Mouse (Mus musculus): ENCODE measurements around the gene Zbtb39. TPM values are rescaled to one million over a fixed set of nuclear protein-coding genes. Genes with fewer than 3 reads are reported as not detected.
A peak's percentile ranks its signal among the peaks of the same experiment; 100 is the strongest.
"Not testable (repeated sequence)": the region's sequence is repeated elsewhere in the genome, so short reads cannot be mapped to it uniquely, and the experiment has no call there.

Zbtb39 gene
- total RNA-seq, 1 experiment from 2014 or later: 5.0 TPM

DNA sequence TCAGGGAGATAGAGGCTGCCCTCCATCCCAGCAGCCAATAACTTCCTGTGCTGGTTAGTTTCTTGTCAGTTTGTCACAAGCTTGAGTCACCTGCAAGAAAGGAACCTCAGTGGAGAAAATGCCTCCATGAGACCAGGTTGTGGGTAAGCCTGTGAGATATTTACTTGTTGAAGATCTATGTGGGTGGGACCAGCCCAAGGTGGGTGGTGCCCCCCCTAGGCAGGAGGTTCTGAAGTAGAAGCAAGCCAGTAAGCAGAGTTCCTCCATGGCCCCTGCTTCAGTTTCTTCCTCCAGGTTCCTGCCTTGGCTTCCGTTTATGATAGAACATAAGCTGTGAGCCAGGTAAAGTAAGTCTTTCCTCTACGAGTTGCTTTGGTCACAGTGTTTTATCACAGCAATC lies 3.1 kb upstream of the Zbtb39 start:
- no peak for ATAC-seq (replicated peaks; ENCODE audit: low read depth, poor library complexity, severe bottlenecking)

DNA sequence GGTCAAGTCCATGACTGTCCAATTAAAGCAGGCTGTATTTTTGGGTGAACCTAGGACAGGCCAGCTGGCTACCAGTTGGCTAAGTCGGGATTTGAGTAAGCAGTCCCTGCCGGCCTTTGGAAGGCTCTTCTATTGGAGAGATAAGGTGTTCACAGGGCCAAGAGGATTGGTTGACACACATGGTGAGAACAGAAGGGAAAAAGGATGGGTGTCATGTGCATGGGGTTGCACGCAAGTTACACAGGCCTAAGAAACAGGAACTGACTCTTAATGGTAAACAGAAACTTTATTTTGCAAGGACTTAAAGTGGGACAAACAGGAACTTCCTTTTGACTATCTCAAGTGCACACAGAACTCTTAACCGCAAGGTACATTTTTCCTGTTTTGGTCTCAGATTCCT lies 2.4 kb upstream of the Zbtb39 start:
- ATAC-seq (replicated peaks; ENCODE audit: low read depth, poor library complexity, severe bottlenecking): peak; percentile 55

GRCm38 (mm10) chr10:127737552-127737951 lies 1.8 kb upstream of the Zbtb39 start:
- no peak for ATAC-seq (replicated peaks; ENCODE audit: low read depth, poor library complexity, severe bottlenecking)

- no peak for ATAC-seq (replicated peaks; ENCODE audit: low read depth, poor library complexity, severe bottlenecking)
These were observed 1.0 kb upstream of the Zbtb39 start for GRCm38 (mm10) chr10:127738151-127738882.

DNA sequence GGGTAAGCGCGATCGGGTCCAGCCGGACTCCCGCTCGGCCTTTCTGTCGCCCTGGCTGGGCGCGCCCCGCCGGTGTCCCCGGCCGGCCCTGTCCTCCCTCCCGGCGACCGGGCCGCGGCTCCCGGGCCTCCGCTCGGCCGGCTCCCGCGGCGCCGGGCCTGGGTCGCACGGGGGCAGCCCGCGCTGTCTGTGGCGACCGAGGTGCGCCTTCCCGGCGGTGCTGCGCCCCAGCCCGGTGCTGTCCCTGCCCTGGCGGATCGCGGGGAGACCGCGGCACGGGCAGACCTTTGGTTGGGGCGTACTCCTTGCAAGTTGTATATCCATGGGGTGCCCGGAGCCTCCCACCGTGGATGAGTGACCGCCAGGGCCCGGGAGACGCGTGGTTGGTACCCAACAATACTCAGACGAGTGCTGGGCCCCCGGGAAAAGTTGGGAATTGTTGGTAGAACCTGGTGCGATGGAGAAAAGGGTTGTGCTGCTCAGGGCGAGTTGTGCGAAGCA lies 373 bp downstream of the Zbtb39 start:
- ATAC-seq (replicated peaks; ENCODE audit: low read depth, poor library complexity, severe bottlenecking): no peak

DNA sequence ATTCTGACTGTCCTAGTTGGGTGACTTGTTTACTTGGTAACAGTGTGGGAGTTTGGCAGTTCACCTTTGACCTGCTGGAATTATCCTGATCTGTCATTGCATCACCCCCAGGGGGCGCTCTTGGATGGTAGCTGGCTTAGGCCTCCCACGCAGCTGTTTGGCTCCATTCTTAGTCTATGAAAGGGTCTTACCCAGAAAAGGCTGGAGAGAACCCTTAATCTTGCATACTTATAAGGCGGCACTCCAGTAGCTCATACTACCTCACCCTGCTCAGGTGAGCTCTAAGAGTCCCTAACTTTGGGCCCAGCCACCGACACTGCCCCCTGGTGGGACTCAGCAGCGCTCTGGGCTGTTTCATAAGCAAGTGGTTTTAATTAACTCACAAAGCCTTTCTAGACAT lies 5.3 kb downstream of the Zbtb39 start:
- ATAC-seq (replicated peaks; ENCODE audit: low read depth, poor library complexity, severe bottlenecking): peak; percentile 54

DNA sequence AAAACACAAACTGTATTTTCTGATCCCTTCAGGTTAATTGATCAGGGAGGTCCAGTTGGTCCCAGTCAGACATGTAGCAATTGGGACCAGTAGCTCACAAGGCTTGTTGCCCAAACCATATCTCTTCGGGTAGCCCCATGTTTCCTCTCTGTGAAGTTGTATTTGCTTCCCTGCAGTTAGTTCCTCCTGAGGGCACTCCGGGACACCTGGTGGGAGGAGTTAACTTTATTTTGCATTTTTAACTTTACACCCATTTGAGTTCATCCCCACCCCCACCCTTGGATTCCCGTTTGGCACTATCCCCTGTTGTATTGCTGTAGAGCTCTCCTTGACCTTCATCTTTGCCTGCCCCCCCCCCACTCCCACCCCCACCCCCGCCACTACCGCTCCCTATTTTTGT lies 6.5 kb downstream of the Zbtb39 start:
- ATAC-seq (replicated peaks; ENCODE audit: low read depth, poor library complexity, severe bottlenecking): no peak

GRCm38 (mm10) chr10:127747254-127747653 lies 7.9 kb downstream of the Zbtb39 start:
- ATAC-seq (replicated peaks; ENCODE audit: low read depth, poor library complexity, severe bottlenecking): no peak

DNA sequence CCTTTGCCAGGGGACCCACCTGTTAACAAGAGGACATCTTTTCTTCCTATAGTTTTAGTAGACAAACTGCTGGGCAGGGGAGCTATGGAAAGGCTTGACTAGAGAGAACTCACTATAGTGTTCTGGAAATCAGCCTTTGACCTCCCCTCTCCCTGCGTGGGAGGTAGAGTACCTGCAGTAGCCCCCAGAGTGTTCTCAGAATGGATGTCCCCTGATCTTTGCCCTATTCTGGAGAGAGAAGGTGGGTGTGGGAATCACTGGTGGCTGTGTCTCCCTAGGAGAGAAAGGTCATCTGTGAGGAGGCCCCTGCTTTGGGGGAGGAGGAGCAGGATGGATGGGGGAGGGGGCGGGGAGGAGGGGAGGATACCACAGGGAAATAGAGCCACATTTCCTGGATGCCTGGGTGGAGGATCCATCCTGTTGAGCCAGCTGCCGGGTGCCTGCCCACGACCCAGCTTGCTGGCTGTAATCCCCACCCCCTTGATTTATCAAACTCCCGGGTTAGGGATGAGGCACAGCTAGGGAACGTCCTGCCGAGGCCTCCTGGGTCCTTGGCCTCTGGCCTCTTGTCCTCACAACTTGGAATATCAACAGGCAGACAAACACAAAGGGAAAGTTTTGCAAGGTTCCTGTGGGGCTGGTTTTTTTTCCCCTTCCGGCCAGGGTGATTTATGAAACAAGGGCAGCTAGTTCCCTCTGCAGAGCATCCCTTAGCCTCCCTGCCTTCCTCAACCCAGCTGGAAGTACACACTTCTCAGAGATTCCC lies 9.7 kb downstream of the Zbtb39 start:
- no peak for ATAC-seq (replicated peaks; ENCODE audit: low read depth, poor library complexity, severe bottlenecking)

GRCm38 (mm10) chr10:127750136-127750777 lies 10.9 kb downstream of the Zbtb39 start:
- no peak for ATAC-seq (replicated peaks; ENCODE audit: low read depth, poor library complexity, severe bottlenecking)

GRCm38 (mm10) chr10:127751548-127751947 lies 12.2 kb downstream of the Zbtb39 start, which contains the start of gene Gpr182:
Gene Gpr182, minus strand, starts transcription at chr10:127751732.
- ATAC-seq (replicated peaks; ENCODE audit: low read depth, poor library complexity, severe bottlenecking): peak; percentile 51

DNA sequence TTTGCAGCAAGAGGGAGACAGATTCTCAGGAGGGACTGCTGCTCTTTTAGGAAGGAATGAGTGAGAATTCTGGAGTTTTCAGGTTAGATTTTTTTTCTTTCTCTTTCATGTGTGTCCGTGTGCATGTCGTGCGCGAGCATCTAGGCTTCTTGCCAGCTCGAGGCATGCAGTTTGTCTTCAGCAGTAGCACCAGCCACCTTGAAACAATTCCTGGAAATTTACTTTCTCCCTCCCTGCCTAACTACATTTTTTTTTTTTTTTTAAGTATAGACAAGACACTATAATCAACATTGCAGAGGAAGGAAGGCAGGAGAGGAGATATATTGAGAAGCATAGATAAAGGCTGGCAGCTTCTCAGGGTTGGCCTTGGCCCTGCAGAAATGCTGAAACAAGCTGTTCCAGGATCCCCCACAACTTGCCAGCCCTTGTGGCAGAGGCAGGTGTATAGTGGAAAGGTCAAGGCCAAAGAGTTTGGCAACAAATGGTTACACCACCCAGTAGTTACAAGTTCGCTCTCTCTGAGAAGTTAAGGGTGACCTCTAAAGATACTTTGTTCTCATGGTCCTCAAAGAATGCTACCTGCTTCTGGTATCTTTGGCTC lies 15.3 kb downstream of the Zbtb39 start:
- no peak for ATAC-seq (replicated peaks; ENCODE audit: low read depth, poor library complexity, severe bottlenecking)

- no peak for ATAC-seq (replicated peaks; ENCODE audit: low read depth, poor library complexity, severe bottlenecking)
These were observed 15.9 kb downstream of the Zbtb39 start for GRCm38 (mm10) chr10:127755246-127755645.

DNA sequence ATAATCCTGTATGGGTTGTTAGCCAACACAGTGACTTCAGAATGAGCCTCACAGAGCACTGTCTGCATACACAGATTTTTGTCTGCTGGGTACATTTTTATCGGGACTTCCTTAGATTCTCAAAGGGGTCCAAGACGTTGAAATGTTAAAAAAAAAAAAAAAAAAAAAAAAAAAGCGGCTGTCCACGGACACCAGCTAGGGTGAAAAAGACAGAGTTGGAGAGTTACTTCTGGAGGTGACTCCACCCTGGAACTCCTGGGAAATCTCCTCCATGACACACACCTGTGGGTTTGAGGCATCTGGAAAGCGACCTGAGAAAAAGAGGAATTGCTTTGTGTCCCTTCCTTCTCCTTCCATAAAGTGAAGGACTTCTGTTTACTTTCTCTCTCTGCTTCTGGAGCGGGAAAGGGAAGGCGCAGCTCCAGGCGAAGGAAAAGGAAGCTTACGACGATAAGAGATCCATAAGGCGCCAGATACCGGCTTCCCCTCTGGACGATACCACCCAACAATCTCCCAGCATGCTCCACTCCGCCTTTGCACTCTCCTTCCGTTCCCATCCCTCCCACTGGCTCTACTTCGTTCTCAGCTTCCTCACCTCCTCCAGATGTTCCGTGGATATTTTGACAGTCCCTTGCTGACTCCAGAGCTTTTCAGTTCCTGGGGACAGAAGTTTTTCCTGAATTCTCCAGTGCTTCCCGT lies 16.6 kb downstream of the Zbtb39 start:
- no peak for ATAC-seq (replicated peaks; ENCODE audit: low read depth, poor library complexity, severe bottlenecking)

DNA sequence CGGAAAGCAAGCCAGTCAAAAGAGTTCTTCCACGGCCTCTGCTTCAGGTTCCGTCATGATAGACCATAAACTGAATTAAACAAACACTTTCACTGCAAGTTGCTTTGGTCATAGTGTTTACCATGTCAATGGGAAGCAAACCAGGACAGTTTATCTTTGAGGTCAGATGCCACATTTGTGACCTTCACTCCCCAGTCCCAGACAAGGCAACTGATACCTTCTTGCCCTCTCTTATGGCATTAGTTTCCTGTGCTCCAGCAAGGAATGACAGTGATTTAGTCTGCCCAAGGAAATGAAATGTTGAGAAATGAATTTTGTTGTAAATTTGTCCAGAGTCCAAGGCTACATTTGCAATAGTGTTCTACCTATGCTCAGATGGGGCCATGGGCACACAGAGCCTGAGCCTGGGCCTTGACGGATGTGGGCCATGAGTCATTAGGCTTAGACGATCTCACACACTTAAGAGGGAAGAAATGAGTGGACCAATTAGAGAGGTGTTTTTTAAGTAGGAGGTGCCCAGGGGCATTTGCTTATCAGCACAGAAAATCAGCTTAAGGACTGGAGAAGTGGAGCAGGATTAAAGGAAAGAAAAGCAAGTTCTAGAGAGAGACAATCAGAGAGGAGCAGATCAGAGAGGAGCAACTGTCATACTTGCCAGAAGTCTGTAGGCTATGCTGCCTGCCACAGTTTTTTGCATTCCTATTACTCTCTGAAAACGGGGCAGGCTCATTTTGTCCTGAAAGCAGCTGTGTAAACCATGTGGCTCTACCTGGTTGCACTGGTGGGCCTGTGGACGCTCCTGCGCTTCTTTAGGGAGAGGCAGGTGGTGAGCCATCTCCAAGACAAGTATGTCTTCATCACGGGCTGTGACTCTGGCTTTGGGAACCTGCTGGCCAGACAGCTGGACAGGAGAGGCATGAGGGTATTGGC lies 20.1 kb downstream of the Zbtb39 start, which contains the start of the genes Rdh1 and Rdh16f1:
TSS of gene Rdh1 (plus strand) at position 541 of the 930 bp plus-strand sequence.
TSS of gene Rdh16f1 (plus strand) at position 607 of the 930 bp plus-strand sequence.
- ATAC-seq (replicated peaks; ENCODE audit: low read depth, poor library complexity, severe bottlenecking): no peak

DNA sequence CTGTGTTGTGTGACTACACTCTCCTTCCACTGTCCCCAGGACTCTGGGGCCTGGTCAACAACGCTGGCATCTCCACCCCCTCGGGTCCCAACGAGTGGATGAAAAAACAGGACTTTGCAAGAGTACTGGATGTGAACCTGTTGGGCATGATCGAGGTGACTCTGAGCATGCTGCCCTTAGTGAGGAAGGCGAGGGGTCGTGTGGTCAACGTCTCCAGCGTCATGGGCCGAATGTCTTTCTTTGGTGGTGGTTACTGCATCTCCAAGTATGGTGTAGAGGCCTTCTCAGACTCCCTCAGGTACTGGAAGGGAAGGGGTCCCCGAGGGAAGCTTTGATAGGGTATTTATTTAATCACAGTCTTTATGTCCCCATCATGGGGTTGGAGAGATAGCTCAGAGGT lies 23.6 kb downstream of the Zbtb39 start:
- ATAC-seq (replicated peaks; ENCODE audit: low read depth, poor library complexity, severe bottlenecking): not testable (repeated sequence)

GRCm38 (mm10) chr10:127763914-127764680 lies 24.8 kb downstream of the Zbtb39 start:
- no peak for ATAC-seq (replicated peaks; ENCODE audit: low read depth, poor library complexity, severe bottlenecking)

GRCm38 (mm10) chr10:127766564-127766963 lies 27.2 kb downstream of the Zbtb39 start:
- ATAC-seq (replicated peaks; ENCODE audit: low read depth, poor library complexity, severe bottlenecking): no peak
